Mouse (Mus musculus): ENCODE measurements around the gene Rtbdn. TPM values are rescaled to one million over a fixed set of nuclear protein-coding genes. Genes with fewer than 3 reads are reported as not detected.

Rtbdn gene
- total and polyA plus RNA-seq, 2 experiments, result not detected

- Histone ChIP-seq H3K36me3 (ENCODE audit: control insufficient read depth, insufficient read depth, low read length) (peaks cover 3% of the 10 kb centered on the region; the same call in 1 of the 2 replicates), H3K27me3 (ENCODE audit: control insufficient read depth, insufficient read depth, low read length) (no peaks in the 10 kb centered on the region), H3K4me1 (ENCODE audit: control insufficient read depth, insufficient read depth, low read length) (no peaks in the 10 kb centered on the region; the same call in 1 of the 2 replicates), H3K9ac (ENCODE audit: low read depth, low read length) (no peak overlapping the region), H3K79me2 (ENCODE audit: control insufficient read depth, insufficient read depth, low read length) (no peaks in the 10 kb centered on the region), H3K4me3 (ENCODE audit: insufficient read depth, low read depth, low read length) (no peak overlapping the region), H3K27ac (replicated peaks; ENCODE audit: insufficient read depth, low read depth, low read length) (no peak overlapping the region)
- 92% methylated on average over 5 of the region's 5 CpGs for WGBS
- TF ChIP-seq POLR2A (IDR thresholded peaks at IDR 0.05; ENCODE audit: extremely low read depth, insufficient read depth, low read length) (no peak), CTCF (IDR thresholded peaks at IDR 0.05; ENCODE audit: low read depth, low read length) (no peak)
- DNase-seq (ENCODE audit: extremely low read depth, low read depth, low spot score), result no peak
Observed at GRCm38 (mm10) chr8:84996978-84997377, 50.2 kb downstream of the Rtbdn start.

DNA sequence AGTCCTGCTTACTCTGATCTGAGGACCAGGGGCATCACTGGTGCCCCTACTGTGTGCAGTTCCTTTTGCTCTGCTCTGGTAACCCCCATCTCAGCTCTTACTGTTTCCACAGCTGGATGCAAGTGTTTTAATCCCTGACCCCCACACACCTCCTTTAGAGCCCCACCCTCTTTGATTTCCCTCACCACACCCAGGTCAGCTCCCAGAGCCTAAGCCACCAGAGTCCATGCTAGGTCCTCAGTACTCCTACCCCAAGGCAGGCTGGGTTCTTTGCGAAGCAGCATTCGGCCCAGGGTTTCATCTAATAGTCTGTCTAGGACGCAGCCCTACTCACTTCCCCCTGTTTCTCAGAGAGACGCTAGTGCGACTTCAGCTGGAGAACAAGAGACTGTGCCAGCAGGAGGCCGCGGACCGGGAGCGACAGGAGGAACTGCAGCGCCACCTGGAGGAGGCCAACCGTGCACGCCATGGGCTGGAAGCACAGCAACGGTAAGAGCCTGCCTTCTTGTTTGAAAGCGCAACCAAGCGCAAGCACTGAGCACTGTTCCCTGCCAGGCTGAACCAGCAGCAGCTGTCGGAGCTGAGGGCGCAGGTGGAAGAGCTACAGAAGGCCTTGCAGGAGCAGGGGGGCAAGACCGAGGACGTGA is 51.0 kb downstream of the Rtbdn start:
- no peak overlapping the region for H3K4me3 ChIP-seq (ENCODE audit: insufficient read depth, low read depth, low read length)
- no peaks in the 10 kb centered on the region for H3K27me3 ChIP-seq (ENCODE audit: control insufficient read depth, insufficient read depth, low read length)
- TF ChIP-seq POLR2A (IDR thresholded peaks at IDR 0.05; ENCODE audit: extremely low read depth, insufficient read depth, low read length) (no peak), CTCF (IDR thresholded peaks at IDR 0.05; ENCODE audit: low read depth, low read length) (peak; percentile 98)
- H3K36me3 ChIP-seq (ENCODE audit: control insufficient read depth, insufficient read depth, low read length), result peaks cover 3% of the 10 kb centered on the region; the same call in 1 of the 2 replicates
- peak; percentile 56 for DNase-seq (ENCODE audit: extremely low read depth, low read depth, low spot score)
- 29% methylated on average over 19 of the region's 19 CpGs for WGBS
- no peak overlapping the region for H3K27ac ChIP-seq (replicated peaks; ENCODE audit: insufficient read depth, low read depth, low read length)
- H3K9ac ChIP-seq (ENCODE audit: low read depth, low read length), result no peak overlapping the region
- H3K79me2 ChIP-seq (ENCODE audit: control insufficient read depth, insufficient read depth, low read length), result no peaks in the 10 kb centered on the region
- H3K4me1 ChIP-seq (ENCODE audit: control insufficient read depth, insufficient read depth, low read length), result no peaks in the 10 kb centered on the region; the same call in 1 of the 2 replicates

Other genes with a start within 250 kb of the Rtbdn start
- gene Lyl1, start 245.5 kb upstream of the Rtbdn start, total RNA-seq (2014; rRNA removed), result 0.18 and 0.47 TPM in 2 replicates
- 0.71 and 1.3 TPM in 2 replicates for gene Lyl1, start 245.5 kb upstream of the Rtbdn start, polyA plus RNA-seq (2012; rRNA removed)
- not detected in 2 replicates for gene G430095P16Rik, start 224.0 kb upstream of the Rtbdn start, total RNA-seq (2014; rRNA removed)
- gene G430095P16Rik, start 224.0 kb upstream of the Rtbdn start, polyA plus RNA-seq (2012; rRNA removed), result 0.19 TPM in 1 of 2 replicates, not detected in the other
- 20.7 and 27.5 TPM in 2 replicates for gene Nfix, start 146.6 kb upstream of the Rtbdn start, total RNA-seq (2014; rRNA removed)
- gene Nfix, start 146.6 kb upstream of the Rtbdn start, polyA plus RNA-seq (2012; rRNA removed), result 32.9 and 34.4 TPM in 2 replicates
- gene Dand5, start 124.2 kb upstream of the Rtbdn start, total RNA-seq (2014; rRNA removed), result 0.94 and 1.8 TPM in 2 replicates
- 2.0 and 2.6 TPM in 2 replicates for gene Dand5, start 124.2 kb upstream of the Rtbdn start, polyA plus RNA-seq (2012; rRNA removed)
- 26.7 and 28.1 TPM in 2 replicates for gene Gadd45gip1, start 115.5 kb upstream of the Rtbdn start, total RNA-seq (2014; rRNA removed)
- 29.8 and 34.2 TPM in 2 replicates for gene Gadd45gip1, start 115.5 kb upstream of the Rtbdn start, polyA plus RNA-seq (2012; rRNA removed)
- gene Rad23a, start 106.3 kb upstream of the Rtbdn start, total RNA-seq (2014; rRNA removed), result 28.2 and 40.7 TPM in 2 replicates
- gene Rad23a, start 106.3 kb upstream of the Rtbdn start, polyA plus RNA-seq (2012; rRNA removed), result 52.0 and 68.4 TPM in 2 replicates
- 411 and 458 TPM in 2 replicates for gene Calr, start 100.1 kb upstream of the Rtbdn start, total RNA-seq (2014; rRNA removed)
- 308 and 349 TPM in 2 replicates for gene Calr, start 100.1 kb upstream of the Rtbdn start, polyA plus RNA-seq (2012; rRNA removed)
- 11.0 and 13.6 TPM in 2 replicates for gene Farsa, start 90.0 kb upstream of the Rtbdn start, total RNA-seq (2014; rRNA removed)
- 24.1 and 32.4 TPM in 2 replicates for gene Farsa, start 90.0 kb upstream of the Rtbdn start, polyA plus RNA-seq (2012; rRNA removed)
- gene Syce2, start 74.9 kb upstream of the Rtbdn start, total RNA-seq (2014; rRNA removed), result 1.1 and 1.6 TPM in 2 replicates
- 0.92 and 1.0 TPM in 2 replicates for gene Syce2, start 74.9 kb upstream of the Rtbdn start, polyA plus RNA-seq (2012; rRNA removed)
- 461 and 560 TPM in 2 replicates for gene Gcdh, start 53.1 kb upstream of the Rtbdn start, total RNA-seq (2014; rRNA removed)
- gene Gcdh, start 53.1 kb upstream of the Rtbdn start, polyA plus RNA-seq (2012; rRNA removed), result 1,882 and 2,081 TPM in 2 replicates
- 4.8 and 5.8 TPM in 2 replicates for gene Klf1, start 45.1 kb upstream of the Rtbdn start, total RNA-seq (2014; rRNA removed)
- 5.2 and 6.6 TPM in 2 replicates for gene Klf1, start 45.1 kb upstream of the Rtbdn start, polyA plus RNA-seq (2012; rRNA removed)
- 13.0 and 16.1 TPM in 2 replicates for gene Dnase2a, start 38.4 kb upstream of the Rtbdn start, total RNA-seq (2014; rRNA removed)
- 16.1 and 20.0 TPM in 2 replicates for gene Dnase2a, start 38.4 kb upstream of the Rtbdn start, polyA plus RNA-seq (2012; rRNA removed)
- 0.09 and 0.13 TPM in 2 replicates for gene Mast1, start 9.6 kb upstream of the Rtbdn start, total RNA-seq (2014; rRNA removed)
- 0.25 and 0.43 TPM in 2 replicates for gene Mast1, start 9.6 kb upstream of the Rtbdn start, polyA plus RNA-seq (2012; rRNA removed)
- not detected in 2 replicates for gene Gm49661, start 22.4 kb downstream of the Rtbdn start, total RNA-seq (2014; rRNA removed)
- 1.0 TPM in 1 of 2 replicates, not detected in the other for gene Gm49661, start 22.4 kb downstream of the Rtbdn start, polyA plus RNA-seq (2012; rRNA removed)
- 135 and 157 TPM in 2 replicates for gene Prdx2, start 22.6 kb downstream of the Rtbdn start, total RNA-seq (2014; rRNA removed)
- 110 and 142 TPM in 2 replicates for gene Prdx2, start 22.6 kb downstream of the Rtbdn start, polyA plus RNA-seq (2012; rRNA removed)
- 17.1 and 24.5 TPM in 2 replicates for gene Rnaseh2a, start 22.8 kb downstream of the Rtbdn start, total RNA-seq (2014; rRNA removed)
- gene Rnaseh2a, start 22.8 kb downstream of the Rtbdn start, polyA plus RNA-seq (2012; rRNA removed), result 25.6 and 28.3 TPM in 2 replicates
- 29.5 and 45.6 TPM in 2 replicates for gene Junb, start 31.7 kb downstream of the Rtbdn start, total RNA-seq (2014; rRNA removed)
- gene Junb, start 31.7 kb downstream of the Rtbdn start, polyA plus RNA-seq (2012; rRNA removed), result 12.3 and 17.9 TPM in 2 replicates
- 12.4 and 14.2 TPM in 2 replicates for gene Hook2, start 43.6 kb downstream of the Rtbdn start, total RNA-seq (2014; rRNA removed)
- 9.6 and 12.5 TPM in 2 replicates for gene Hook2, start 43.6 kb downstream of the Rtbdn start, polyA plus RNA-seq (2012; rRNA removed)
- gene Best2, start 67.5 kb downstream of the Rtbdn start, total RNA-seq (2014; rRNA removed), result not detected in 2 replicates
- gene Best2, start 67.5 kb downstream of the Rtbdn start, polyA plus RNA-seq (2012; rRNA removed), result 0.06 TPM in 1 of 2 replicates, not detected in the other
- 30.3 and 33.8 TPM in 2 replicates for gene Asna1, start 78.3 kb downstream of the Rtbdn start, total RNA-seq (2014; rRNA removed)
- 60.0 and 71.6 TPM in 2 replicates for gene Asna1, start 78.3 kb downstream of the Rtbdn start, polyA plus RNA-seq (2012; rRNA removed)
- 83.2 and 94.1 TPM in 2 replicates for gene Trir, start 79.8 kb downstream of the Rtbdn start, total RNA-seq (2014; rRNA removed)
- gene Trir, start 79.8 kb downstream of the Rtbdn start, polyA plus RNA-seq (2012; rRNA removed), result 69.5 and 80.8 TPM in 2 replicates
- 15.4 and 23.3 TPM in 2 replicates for gene Tnpo2, start 89.9 kb downstream of the Rtbdn start, total RNA-seq (2014; rRNA removed)
- 28.8 and 33.1 TPM in 2 replicates for gene Tnpo2, start 89.9 kb downstream of the Rtbdn start, polyA plus RNA-seq (2012; rRNA removed)
- gene Fbxw9, start 113.1 kb downstream of the Rtbdn start, total RNA-seq (2014; rRNA removed), result 19.9 and 21.9 TPM in 2 replicates
- gene Fbxw9, start 113.1 kb downstream of the Rtbdn start, polyA plus RNA-seq (2012; rRNA removed), result 55.2 and 75.4 TPM in 2 replicates
- not detected in 2 replicates for gene Gm5741, start 121.0 kb downstream of the Rtbdn start, total RNA-seq (2014; rRNA removed)
- 0.70 TPM in 1 of 2 replicates, not detected in the other for gene Gm5741, start 121.0 kb downstream of the Rtbdn start, polyA plus RNA-seq (2012; rRNA removed)
- gene Dhps, start 124.8 kb downstream of the Rtbdn start, total RNA-seq (2014; rRNA removed), result 14.8 and 15.1 TPM in 2 replicates
- gene Dhps, start 124.8 kb downstream of the Rtbdn start, polyA plus RNA-seq (2012; rRNA removed), result 14.4 and 20.6 TPM in 2 replicates
- gene Wdr83os, start 133.7 kb downstream of the Rtbdn start, total RNA-seq (2014; rRNA removed), result 26.3 and 33.0 TPM in 2 replicates
- 111 and 126 TPM in 2 replicates for gene Wdr83os, start 133.7 kb downstream of the Rtbdn start, polyA plus RNA-seq (2012; rRNA removed)
- 12.2 and 15.5 TPM in 2 replicates for gene Wdr83, start 134.3 kb downstream of the Rtbdn start, total RNA-seq (2014; rRNA removed)
- 22.5 and 26.2 TPM in 2 replicates for gene Wdr83, start 134.3 kb downstream of the Rtbdn start, polyA plus RNA-seq (2012; rRNA removed)
- 57.2 and 70.4 TPM in 2 replicates for gene Man2b1, start 136.3 kb downstream of the Rtbdn start, total RNA-seq (2014; rRNA removed)
- gene Man2b1, start 136.3 kb downstream of the Rtbdn start, polyA plus RNA-seq (2012; rRNA removed), result 51.5 and 69.5 TPM in 2 replicates
- gene Zfp791, start 176.1 kb downstream of the Rtbdn start, total RNA-seq (2014; rRNA removed), result 2.7 and 2.8 TPM in 2 replicates
- 0.38 and 0.49 TPM in 2 replicates for gene Zfp791, start 176.1 kb downstream of the Rtbdn start, polyA plus RNA-seq (2012; rRNA removed)
- not detected in 2 replicates for gene Cks1brt, start 204.9 kb downstream of the Rtbdn start, total RNA-seq (2014; rRNA removed)
- gene Cks1brt, start 204.9 kb downstream of the Rtbdn start, polyA plus RNA-seq (2012; rRNA removed), result not detected in 2 replicates